Mouse (Mus musculus): ENCODE measurements around the gene Eef1a1.

The Eef1a1 gene

DNA sequence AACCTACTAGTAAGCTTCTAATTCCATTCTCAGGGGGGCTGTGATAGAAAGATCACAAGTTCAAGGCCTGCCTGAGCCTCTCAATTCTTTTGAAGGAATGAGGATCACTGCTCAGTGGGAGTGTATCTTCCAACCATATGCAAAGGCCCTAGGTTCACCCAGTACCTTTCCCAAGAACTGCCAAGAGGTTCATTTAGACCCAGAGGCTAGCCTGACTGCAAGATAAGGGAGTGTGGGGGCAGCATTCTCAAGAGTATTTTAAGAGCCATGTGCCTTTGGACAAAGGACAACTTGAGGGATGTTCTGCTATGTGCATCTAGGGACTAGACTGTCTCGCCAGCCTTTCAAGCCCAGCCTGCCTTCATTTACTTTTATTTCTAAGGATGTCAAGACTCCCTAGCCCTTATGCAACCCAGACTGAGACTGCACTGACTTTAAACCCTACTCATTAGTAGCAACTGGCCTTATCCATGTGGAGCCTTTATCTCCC lies 12.4 kb downstream of the Eef1a1 start:
- DNase-seq (ENCODE audit: low read depth), result no peak

DNA sequence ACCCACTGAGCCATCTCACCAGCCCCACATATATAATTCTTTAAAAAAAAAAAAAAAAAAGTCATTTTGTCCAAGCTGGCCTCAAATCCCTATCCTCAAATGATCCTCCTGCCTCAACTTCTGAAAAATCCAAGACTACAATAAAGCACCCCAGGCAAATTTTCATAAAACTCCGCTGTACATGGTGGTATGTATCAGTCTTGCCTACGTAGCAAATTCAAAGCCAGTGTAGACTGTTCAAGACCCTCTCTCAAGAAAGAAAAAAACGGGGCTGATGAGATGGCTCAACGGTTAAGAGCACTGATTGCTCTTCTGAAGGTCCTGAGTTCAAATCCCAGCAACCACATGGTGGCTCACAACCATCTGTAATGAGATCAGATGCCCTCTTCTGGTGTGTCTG lies 13.1 kb downstream of the Eef1a1 start:
- no peak for DNase-seq (ENCODE audit: low read depth)

DNA sequence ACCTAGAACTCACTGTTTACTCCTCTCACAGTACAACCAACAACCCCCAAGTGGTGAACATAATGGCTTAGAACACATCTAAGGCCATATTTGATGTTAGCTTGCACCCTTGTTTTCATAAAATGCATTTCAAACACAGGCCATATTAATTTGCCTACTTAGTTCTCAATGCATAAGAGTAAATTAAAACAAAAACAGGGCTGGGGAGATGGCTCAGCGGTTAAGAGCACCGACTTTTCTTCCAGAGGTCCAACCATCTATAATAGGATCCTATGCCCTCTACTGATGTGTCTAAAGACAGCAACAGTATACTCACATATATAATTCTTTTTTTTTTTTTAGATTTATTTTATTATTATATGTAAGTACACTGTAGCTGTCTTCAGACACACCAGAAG lies 13.6 kb downstream of the Eef1a1 start:
- no peak for DNase-seq (ENCODE audit: low read depth)

DNA sequence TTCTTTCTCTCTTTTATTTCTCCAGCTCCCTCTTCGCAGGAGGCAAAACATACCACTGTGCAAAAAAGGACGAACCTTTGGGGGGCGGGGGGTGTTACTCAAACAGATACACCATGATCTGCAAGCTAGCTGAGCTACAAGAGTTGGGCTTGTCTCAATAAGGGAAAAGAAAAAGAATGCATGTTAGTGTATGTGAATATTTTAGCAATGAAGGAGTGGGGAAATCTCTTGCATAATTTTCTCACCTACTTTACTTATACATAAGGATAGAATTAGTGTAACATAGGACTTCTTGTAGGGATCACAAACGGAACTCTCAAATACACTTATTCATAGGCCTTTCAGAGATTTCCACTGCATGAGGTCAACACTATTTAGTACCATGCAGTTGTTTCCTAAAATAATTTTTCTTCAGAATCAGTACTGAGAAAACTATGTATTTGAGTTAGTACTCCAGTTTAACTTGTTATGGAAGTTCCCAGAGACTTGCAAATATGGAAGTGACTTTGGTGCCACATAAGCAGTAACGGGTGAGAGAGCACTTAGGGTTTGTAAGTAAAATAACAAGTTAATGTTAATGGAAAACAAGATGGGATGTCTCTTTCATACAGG lies 14.1 kb downstream of the Eef1a1 start:
- no peak for DNase-seq (ENCODE audit: low read depth)

- no peak for DNase-seq (ENCODE audit: low read depth)
These were observed 14.7 kb downstream of the Eef1a1 start for GRCm38 (mm10) chr9:78474270-78474669.

DNA sequence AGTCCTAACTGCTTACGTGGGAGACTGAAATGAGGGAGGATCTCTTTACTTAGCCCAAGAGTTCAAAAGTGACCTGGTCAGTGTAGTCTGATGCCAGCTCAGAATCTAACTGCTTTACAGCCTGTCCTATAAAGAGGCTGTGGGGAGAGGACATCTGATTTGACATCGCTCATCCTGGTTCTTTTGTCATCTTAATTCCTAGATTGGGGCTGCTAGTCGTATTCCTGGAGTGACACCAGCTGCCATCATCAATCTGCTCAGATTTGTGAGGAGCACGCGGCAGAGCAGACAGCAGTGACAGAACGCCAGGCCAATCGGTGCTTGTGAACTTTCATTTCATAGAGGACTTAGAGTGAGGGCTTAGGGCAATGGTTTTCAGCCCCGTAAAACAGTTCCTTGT lies 15.4 kb downstream of the Eef1a1 start:
- DNase-seq (ENCODE audit: low read depth), result no peak

- no peak for DNase-seq (ENCODE audit: low read depth)
These were observed 23.2 kb downstream of the Eef1a1 start for GRCm38 (mm10) chr9:78465725-78466124.

- no peak for DNase-seq (ENCODE audit: low read depth)
These were observed 25.6 kb downstream of the Eef1a1 start for GRCm38 (mm10) chr9:78463337-78463736.

GRCm38 (mm10) chr9:78457026-78457425 lies 31.9 kb downstream of the Eef1a1 start:
- DNase-seq (ENCODE audit: low read depth), result no peak

- DNase-seq (ENCODE audit: low read depth), result no peak
These were observed 37.6 kb downstream of the Eef1a1 start for GRCm38 (mm10) chr9:78451382-78451781.

GRCm38 (mm10) chr9:78450404-78450803 lies 38.5 kb downstream of the Eef1a1 start:
- DNase-seq (ENCODE audit: low read depth), result no peak

DNA sequence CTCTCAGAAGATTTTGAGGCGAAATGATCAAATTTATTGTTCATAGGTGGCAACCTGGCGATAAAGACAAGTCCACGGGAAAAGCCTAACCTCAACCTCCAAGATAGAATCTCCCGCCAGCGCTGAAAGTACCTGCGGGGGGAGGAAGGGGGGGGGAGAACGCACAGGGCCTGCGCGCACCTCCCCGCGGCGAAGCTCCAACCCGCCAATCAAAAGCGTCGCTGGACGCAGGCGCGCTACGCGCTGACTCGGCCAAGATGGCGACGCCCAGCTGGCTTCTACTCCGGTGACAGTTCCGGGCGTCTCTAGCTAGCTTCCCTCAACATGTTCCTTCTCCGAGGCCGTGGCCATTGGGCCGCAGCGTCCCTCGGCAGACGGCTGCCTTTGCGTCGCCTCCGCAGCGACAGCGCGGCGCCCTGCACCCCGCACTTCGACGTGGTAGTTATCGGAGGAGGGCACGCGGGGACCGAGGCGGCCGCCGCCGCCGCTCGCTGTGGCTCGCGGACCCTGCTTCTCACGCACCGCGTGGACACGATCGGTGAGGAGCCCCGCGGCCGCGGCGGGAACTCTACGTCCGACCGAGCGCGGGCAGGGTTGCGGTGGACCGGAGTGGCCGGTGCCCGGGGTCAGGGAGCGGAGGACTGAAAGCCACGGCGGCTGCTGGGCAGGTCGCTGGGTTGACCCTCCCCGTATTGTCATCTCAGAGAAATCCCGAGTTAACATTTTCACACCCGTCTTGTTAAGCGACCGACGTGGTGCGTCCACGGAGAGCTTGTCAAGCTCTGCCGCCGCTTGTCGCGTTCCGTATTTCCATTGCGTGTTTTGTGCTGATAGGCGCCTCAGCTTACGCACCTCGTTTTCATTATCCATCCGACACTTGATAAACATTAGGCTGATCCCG lies 40.7 kb downstream of the Eef1a1 start, which contains the start of the genes Mto1 and Gm17324:
Gene Mto1, plus strand, starts transcription at position 236 of the 901 bp plus-strand sequence.
Gene Gm17324, minus strand, starts transcription at position 814 of the 901 bp plus-strand sequence.
- peak; percentile 70 for DNase-seq (ENCODE audit: low read depth)

DNA sequence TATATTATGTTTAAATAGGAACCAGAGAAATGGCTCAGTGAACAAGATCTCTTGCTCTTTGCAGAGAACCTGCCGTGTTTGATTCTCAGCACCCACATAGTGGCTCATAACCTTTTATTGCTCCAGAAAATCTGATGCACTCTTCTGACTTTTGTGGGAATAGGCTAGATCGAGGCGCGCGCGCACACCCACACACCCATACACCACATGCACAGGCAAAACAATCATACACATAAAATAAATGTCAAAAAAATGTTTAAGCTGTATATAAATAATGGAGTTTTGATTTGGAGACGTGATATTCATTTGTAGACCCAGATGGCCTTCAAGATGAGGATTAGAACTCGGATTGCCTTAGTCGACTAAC lies 41.4 kb downstream of the Eef1a1 start:
- DNase-seq (ENCODE audit: low read depth), result no peak

GRCm38 (mm10) chr9:78442579-78443392 lies 46.2 kb downstream of the Eef1a1 start, which contains the start of gene Cgas:
Cgas (minus strand) TSS chr9:78443237.
- DNase-seq (ENCODE audit: low read depth), result no peak

DNA sequence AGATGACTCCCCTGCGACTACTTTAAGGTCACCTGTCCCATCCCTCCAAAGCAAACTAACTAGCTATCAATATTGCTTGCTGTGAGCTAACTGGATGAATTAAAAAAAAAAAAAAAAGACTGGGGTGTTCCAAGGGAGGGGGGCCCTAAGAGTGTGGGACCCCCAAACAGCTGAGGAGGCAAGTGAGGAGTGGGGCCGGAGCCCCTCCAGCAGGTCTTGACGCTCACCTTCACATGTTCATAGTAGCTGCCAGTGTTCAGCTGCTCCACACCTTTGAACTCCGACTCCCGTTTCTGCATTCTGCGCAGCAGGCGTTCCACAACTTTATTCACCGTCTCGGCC lies 46.7 kb downstream of the Eef1a1 start:
- DNase-seq (ENCODE audit: low read depth), result no peak

GRCm38 (mm10) chr9:78439426-78439825 lies 49.5 kb downstream of the Eef1a1 start:
- DNase-seq (ENCODE audit: low read depth), result no peak

DNA sequence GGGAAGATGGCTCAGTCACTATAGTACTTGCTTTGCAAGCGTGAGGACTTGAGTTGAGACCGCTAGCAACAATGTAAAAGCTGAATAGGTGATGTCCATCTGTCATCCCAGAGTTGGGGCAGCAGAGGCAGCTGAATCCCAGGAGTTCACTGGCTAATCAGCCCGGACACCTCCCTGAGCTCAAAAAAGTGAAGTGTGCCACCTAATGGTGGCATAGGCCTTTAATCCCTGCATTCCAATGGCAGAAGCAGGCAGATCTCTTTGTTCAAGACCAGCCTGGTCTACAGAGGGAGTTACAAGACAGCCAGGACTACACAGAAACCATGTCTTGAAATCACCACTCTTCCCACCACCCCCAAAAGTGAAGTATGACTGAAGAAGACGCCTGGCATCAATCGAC lies 56.5 kb downstream of the Eef1a1 start:
- DNase-seq (ENCODE audit: low read depth), result no peak

GRCm38 (mm10) chr9:78430486-78430885 lies 58.5 kb downstream of the Eef1a1 start:
- DNase-seq (ENCODE audit: low read depth), result no peak

DNA sequence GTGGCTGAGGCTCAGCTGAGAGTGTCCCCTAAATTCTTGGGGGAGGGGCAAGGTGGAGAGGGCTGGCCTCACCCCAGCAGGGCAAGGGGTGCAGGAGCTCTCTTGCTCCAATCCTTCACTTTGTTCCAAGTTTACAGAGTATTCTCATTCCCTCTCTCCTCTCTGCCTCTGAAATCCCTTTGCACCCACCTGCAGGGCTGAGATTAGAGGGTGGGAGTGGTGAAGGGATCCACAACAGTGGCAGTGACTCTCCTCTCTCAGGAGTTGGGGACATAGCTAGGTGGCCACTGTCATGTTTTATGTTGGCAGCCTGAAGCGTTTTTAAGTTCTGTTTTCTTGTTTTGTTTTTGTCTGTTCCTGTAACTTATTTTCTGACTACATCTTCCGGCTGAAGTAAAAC lies 59.4 kb downstream of the Eef1a1 start:
- DNase-seq (ENCODE audit: low read depth), result no peak

- DNase-seq (ENCODE audit: low read depth), result no peak
These were observed 60.0 kb downstream of the Eef1a1 start for GRCm38 (mm10) chr9:78428870-78429432.
